Mouse (Mus musculus): Measurements from ENCODE around the gene Ifna15.

Gene Ifna15

GRCm38 (mm10) chr4:88514403-88514802 lies 43.6 kb downstream of the Ifna15 start:
- no peak for DNase-seq (ENCODE audit: low read depth, low spot score)

GRCm38 (mm10) chr4:88513743-88514142 lies 44.3 kb downstream of the Ifna15 start:
- DNase-seq (ENCODE audit: low read depth, low spot score): no peak
